In the genomic region with DNA sequence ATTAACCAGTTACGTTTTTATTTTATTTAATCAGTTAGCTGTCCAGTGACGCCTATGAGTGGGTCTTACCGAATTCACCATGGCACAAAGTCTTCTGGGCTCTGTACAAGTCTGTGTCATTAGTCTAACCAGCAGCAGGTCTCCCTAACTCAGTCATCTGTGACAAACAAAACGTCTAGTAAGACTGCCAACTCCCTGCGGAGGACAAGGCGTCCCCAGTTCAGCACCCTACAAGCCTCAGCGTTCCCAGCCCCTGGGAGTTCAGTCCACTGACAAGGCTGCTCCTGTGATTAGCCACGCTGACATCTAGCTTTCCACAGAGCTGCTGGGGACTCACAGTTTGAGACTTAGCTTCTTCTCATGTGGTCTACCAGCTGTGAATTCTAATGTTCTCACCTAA, we compare ENCODE assay signal across 22 mouse cellular contexts.
"Had no signal": no experiment of that assay in that cellular context is flagged by ENCODE, and none has a peak within 500 bp of the region (broad histone marks: within the 10 kb centered on the region; RNA-seq: fewer than 3 reads in every experiment).

No protein-coding gene starts in this region.

- H3K27ac ChIP-seq: intestine, embryonic 15.5 days; left cerebral cortex, adult 2 months; limb, embryonic 12.5 days; limb, embryonic 15.5 days; liver, embryonic 14.5 days; midbrain, embryonic 10.5 days; midbrain, embryonic 13.5 days; neural tube, embryonic 13.5 days; stomach, embryonic 15.5 days had no signal

- H3K9me3 ChIP-seq: intestine, embryonic 15.5 days; limb, embryonic 12.5 days; limb, embryonic 15.5 days; megakaryocyte, embryonic 14.5 days; midbrain, embryonic 10.5 days; midbrain, embryonic 13.5 days; neural tube, embryonic 13.5 days; stomach, embryonic 15.5 days had no signal

- H3K36me3 ChIP-seq: intestine, embryonic 15.5 days; limb, embryonic 12.5 days; limb, embryonic 15.5 days; midbrain, embryonic 10.5 days; midbrain, embryonic 13.5 days; neural tube, embryonic 13.5 days; stomach, embryonic 15.5 days had no signal

- ATAC-seq: intestine, embryonic 15.5 days; liver, postnatal 0 days; midbrain, embryonic 13.5 days; midbrain, embryonic 16.5 days had no signal

- H3K4me3 ChIP-seq: intestine, embryonic 15.5 days; left cerebral cortex, adult 2 months; limb, embryonic 12.5 days; limb, embryonic 15.5 days; megakaryocyte, embryonic 14.5 days; midbrain, embryonic 10.5 days; midbrain, embryonic 13.5 days; myocyte; neural tube, embryonic 13.5 days; stomach, embryonic 15.5 days had no signal

- H3K9ac ChIP-seq: intestine, embryonic 15.5 days; limb, embryonic 12.5 days; limb, embryonic 15.5 days; liver, embryonic 14.5 days; liver, postnatal 0 days; lung, embryonic 14.5 days; midbrain, embryonic 13.5 days; neural tube, embryonic 13.5 days; stomach, embryonic 15.5 days had no signal

- DNase-seq: layer of hippocampus, postnatal 36 days; liver, postnatal 0 days; lung, embryonic 14.5 days; lung, postnatal 10 days; lung, postnatal 36 days; retina, postnatal 1 day; right cerebral cortex, postnatal 25 days; spleen, adult 18-20 months; thymus, postnatal 25 days had no signal

- H3K4me2 ChIP-seq: intestine, embryonic 15.5 days; limb, embryonic 12.5 days; limb, embryonic 15.5 days; liver, embryonic 11.5 days; lung, embryonic 14.5 days; midbrain, embryonic 13.5 days; neural tube, embryonic 13.5 days; stomach, embryonic 15.5 days had no signal

- H3K4me1 ChIP-seq: intestine, embryonic 15.5 days; megakaryocyte, embryonic 14.5 days; stomach, embryonic 15.5 days had no signal

- H3K27me3 ChIP-seq: intestine, embryonic 15.5 days; limb, embryonic 12.5 days; limb, embryonic 15.5 days; megakaryocyte, embryonic 14.5 days; neural tube, embryonic 13.5 days; stomach, embryonic 15.5 days had no signal
